ENCODE assay signal across 15 mouse cellular contexts in genomic region chrX:41216827-41217226, GRCm38 (mm10).
"Had no signal": no experiment of that assay in that cellular context is flagged by ENCODE, and none has a peak within 500 bp of the region (broad histone marks: within the 10 kb centered on the region; RNA-seq: fewer than 3 reads in every experiment).

No protein-coding gene starts in this region.

- H3K4me1 ChIP-seq: intestine, embryonic 15.5 days; limb, embryonic 13.5 days; midbrain, embryonic 13.5 days; neural tube, embryonic 15.5 days; stomach, embryonic 15.5 days had no signal

- DNase-seq: kidney, adult 18-20 months; kidney, postnatal 10 days; kidney, postnatal 4 days; lung, adult 18-20 months; lung, postnatal 36 days; thymus, adult 18-20 months; thymus, postnatal 25 days had no signal

- H3K36me3 ChIP-seq: intestine, embryonic 15.5 days; limb, embryonic 13.5 days; midbrain, embryonic 13.5 days; neural tube, embryonic 15.5 days; stomach, embryonic 15.5 days had no signal

- H3K4me3 ChIP-seq: intestine, embryonic 15.5 days; limb, embryonic 13.5 days; midbrain, embryonic 13.5 days; myocyte; neural tube, embryonic 15.5 days; stomach, embryonic 15.5 days had no signal

- ATAC-seq: intestine, embryonic 15.5 days; lung, postnatal 0 days; midbrain, embryonic 13.5 days had no signal

- H3K27me3 ChIP-seq: intestine, embryonic 15.5 days; limb, embryonic 13.5 days; midbrain, embryonic 13.5 days; neural tube, embryonic 15.5 days; stomach, embryonic 15.5 days had no signal

- H3K27ac ChIP-seq: intestine, embryonic 15.5 days; limb, embryonic 13.5 days; liver, embryonic 14.5 days; midbrain, embryonic 13.5 days; neural tube, embryonic 15.5 days; stomach, embryonic 15.5 days had no signal
